Mouse (Mus musculus) embryonic facial prominence, embryonic 13.5 days (tissue): ENCODE results near the gene Ehhadh. TPM values are rescaled to one million over a fixed set of nuclear protein-coding genes. Genes with fewer than 3 reads are reported as not detected.
"Not testable (repeated sequence)": the region's sequence is repeated elsewhere in the genome, so short reads cannot be mapped to it uniquely, and the experiment has no call there.

Source experiments
- ATAC-seq: fragments of 200-750 bp; cut with Nextera tagmentation; 2 replicates; pipeline ENCODE4 v1.8.0; 2017; ENCODE audit warnings: low read depth; ENCODE audit not compliant: insufficient number of reproducible peaks, insufficient read depth, low FRiP score, low TSS enrichment
- H3K27ac ChIP-seq: fragments of 300-500 bp; sonication (generic); 2 replicates; pipeline ENCODE4 v1.5.1; 2015; ENCODE audit warnings: moderate library complexity, mild to moderate bottlenecking, inconsistent platforms
- H3K27me3 ChIP-seq: fragments of 300-500 bp; sonication (generic); 2 replicates; pipeline ENCODE4 v1.6.1; 2015; ENCODE audit warnings: mild to moderate bottlenecking, inconsistent platforms
- H3K36me3 ChIP-seq: fragments of 300-500 bp; sonication (generic); 2 replicates; pipeline ENCODE4 v1.6.1; 2015; ENCODE audit warnings: mild to moderate bottlenecking, inconsistent platforms
- H3K4me1 ChIP-seq: fragments of 300-500 bp; sonication (generic); 2 replicates; pipeline ENCODE4 v1.6.1; 2015; ENCODE audit warnings: inconsistent platforms
- H3K4me2 ChIP-seq: fragments of 300-500 bp; sonication (generic); 2 replicates; pipeline ENCODE4 v1.6.1; 2015; ENCODE audit warnings: moderate library complexity, mild to moderate bottlenecking, inconsistent platforms
- H3K4me3 ChIP-seq: fragments of 300-500 bp; sonication (generic); 2 replicates; pipeline ENCODE4 v1.5.1; 2015; ENCODE audit warnings: mild to moderate bottlenecking, inconsistent platforms
- H3K9ac ChIP-seq: fragments of 300-500 bp; sonication (generic); 2 replicates; pipeline ENCODE4 v1.6.1; 2015; ENCODE audit warnings: mild to moderate bottlenecking, inconsistent platforms
- H3K9me3 ChIP-seq: fragments of 300-500 bp; sonication (generic); 2 replicates; pipeline ENCODE4 v1.6.1; 2016; ENCODE audit warnings: inconsistent platforms
- WGBS: fragments of 180-500 bp; shearing (Covaris S2); methylation state at CpG from one replicate; pipeline ENCODE4 v1.1.7; 2015; ENCODE audit warnings: mixed read lengths; 5-methylcytosine and 5-hydroxymethylcytosine counted together
- polyA plus RNA-seq: library from polyadenylated mRNA; unstranded; fragments of >200 nt; fragmentation: Nextera tagmentation; extraction: Ambion mirVana; gene quantifications from 2 replicates; pipeline ENCODE4 v1.2.1, GENCODE M21; 2015

Gene Ehhadh
- polyA plus RNA-seq, 1 experiment from 2014 or later = 2.3 TPM

DNA sequence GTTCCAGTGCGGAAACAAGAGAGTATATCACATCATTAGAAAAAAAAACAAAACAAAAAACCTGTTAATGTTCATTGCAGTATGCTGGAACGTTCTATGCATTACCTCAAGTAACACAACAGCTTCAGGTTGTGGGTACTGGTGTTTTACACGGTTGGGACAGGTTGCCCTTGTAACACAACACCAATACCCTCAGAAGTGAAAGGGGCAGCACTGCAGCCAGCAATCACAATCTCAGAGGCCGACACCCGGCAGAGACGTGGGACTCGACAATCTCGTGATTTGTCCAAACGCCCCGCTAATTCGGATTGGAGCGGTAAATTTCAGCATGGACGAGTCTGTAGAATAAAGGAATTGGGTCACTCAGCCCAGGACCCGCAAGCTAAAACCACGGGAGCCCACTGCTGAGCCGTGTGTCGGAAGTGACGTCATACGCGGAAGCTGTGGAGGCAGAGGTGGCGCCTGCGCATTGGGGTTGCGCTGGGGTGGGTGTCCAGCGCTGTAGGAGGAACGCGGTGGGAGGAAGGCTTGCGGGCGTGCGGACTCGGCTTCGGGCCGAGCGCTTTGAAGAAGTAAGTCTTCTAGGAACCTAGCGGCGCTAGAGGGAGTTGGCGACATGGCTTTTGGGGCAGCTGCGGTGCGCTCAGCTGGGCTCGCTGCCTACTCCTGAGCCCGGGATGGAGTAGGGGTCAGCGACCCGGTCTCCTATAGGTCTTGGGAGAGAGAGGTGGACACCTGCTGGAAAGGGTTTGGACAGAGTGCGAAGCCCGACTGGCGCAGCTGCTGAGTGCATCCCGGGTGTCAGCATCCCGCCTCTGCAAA is 6.5 kb upstream of the Ehhadh start, which contains the start of gene Map3k13:
Map3k13 (plus strand) TSS at position 472 of the 822 bp plus-strand sequence.
- H3K4me3 ChIP-seq = peak within 1 kb of the TSS; percentile 74
- peak within 1 kb of the TSS; percentile 85 for H3K9ac ChIP-seq
- ATAC-seq = peak; percentile 93
- peak within 1 kb of the TSS; percentile 70 for H3K4me2 ChIP-seq
- peak within 1 kb of the TSS; percentile 75 for H3K27ac ChIP-seq
- H3K9me3 ChIP-seq = no peaks in the 10 kb centered on the region
- WGBS = 2% methylated on average over 47 of the region's 47 CpGs
- 0 out of 2 replicates have a peak, but pooled peaks cover under 1% of the 10 kb centered on the region for H3K36me3 ChIP-seq
- no peaks in the 10 kb centered on the region for H3K27me3 ChIP-seq
- no peaks in the 10 kb centered on the region; the same call in 1 of the 2 replicates for H3K4me1 ChIP-seq

DNA sequence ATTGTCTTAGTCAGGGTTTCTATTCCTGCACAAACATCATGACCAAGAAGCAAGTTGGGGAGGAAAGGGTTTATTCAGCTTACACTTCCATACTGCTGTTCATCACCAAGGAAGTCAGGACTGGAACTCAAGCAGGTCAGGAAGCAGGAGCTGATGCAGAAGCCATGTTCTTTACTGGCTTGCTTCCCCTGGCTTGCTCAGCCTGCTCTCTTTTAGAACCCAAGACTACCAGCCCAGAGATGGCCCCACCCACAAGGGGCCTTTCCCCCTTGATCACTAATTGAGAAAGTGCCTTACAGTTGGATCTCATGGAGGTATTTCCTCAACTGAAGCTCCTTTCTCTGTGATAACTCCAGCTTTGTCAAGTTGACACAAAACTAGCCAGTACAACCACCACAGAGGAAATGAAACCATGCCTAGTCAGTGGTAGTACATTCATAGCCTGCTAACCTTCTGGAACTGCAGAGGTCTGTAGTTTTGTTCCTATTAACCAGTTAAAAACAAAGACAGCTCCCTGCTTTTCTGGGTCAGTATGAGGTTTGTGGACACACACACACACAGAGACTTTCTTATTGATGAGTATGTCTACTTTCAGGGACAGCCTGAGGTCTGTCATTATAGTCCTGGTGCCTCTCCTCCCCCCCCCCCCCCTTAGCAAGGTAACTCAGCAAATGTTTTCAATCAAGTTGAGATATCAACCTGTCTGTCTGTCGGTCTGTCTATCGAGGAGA is 5.6 kb upstream of the Ehhadh start:
- H3K4me2 ChIP-seq = peak overlapping the region; percentile 70
- 37% methylated on average over 2 of the region's 2 CpGs for WGBS
- H3K4me1 ChIP-seq, H3K27me3 ChIP-seq, H3K36me3 ChIP-seq, H3K27ac ChIP-seq, H3K9me3 ChIP-seq, ATAC-seq: not testable (repeated sequence)
- H3K9ac ChIP-seq = peak overlapping the region; percentile 85; the same call in 1 of the 2 replicates
- peak overlapping the region; percentile 74 for H3K4me3 ChIP-seq

DNA sequence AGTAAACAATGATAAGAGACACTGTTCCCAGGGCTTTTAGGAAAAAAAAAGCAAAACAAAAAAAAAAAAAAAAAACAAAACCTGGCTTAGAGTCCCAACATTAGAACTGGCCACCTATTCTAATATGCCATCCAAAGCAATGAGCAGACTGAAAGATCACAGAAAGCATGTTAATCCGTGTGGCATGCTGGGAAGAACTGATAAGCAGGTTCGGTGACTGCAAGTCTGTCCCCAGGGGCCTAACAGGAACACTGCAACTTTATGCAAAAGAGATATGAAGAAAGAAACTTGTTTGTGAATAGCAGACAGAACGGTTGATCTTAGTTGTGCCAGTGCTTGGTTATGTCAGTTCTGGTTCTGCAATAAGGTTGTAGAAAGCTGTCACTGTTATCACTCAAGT is 4.2 kb upstream of the Ehhadh start:
- H3K27me3 ChIP-seq = no peaks in the 10 kb centered on the region
- no peak for ATAC-seq
- WGBS = 56% methylated on average over 3 of the region's 3 CpGs

DNA sequence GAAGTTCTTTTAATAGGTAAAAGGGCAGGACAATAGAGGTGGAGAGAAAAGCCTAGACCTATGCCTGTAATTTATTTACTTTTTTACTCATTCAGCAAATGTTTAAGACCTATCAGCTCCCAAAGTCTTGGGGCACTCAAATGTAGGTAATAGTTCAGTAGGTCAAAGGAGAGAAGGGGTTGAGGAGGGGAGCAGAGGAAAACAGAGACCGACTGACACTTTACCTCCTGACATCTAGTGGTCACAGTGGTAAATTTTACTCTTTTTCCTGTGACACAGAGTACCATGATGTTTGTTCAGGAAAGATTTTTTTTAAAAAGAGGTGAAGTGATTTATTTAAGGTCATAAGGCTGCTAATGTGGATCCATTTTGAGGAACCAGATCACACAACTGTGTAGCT is 2.9 kb upstream of the Ehhadh start:
- no peak for ATAC-seq
- 6% methylated on average over 1 of the region's 1 CpGs for WGBS
- peaks cover 3% of the 10 kb centered on the region for H3K4me1 ChIP-seq

More for the DNA sequence above, 4.2 kb upstream of the Ehhadh start:
- H3K4me1 ChIP-seq = peaks cover 3% of the 10 kb centered on the region
- H3K36me3 ChIP-seq = no peaks in the 10 kb centered on the region
- no peak overlapping the region for H3K4me2 ChIP-seq
- H3K27ac ChIP-seq = no peak overlapping the region
- no peak overlapping the region for H3K9ac ChIP-seq
- H3K4me3 ChIP-seq = no peak overlapping the region
- H3K9me3 ChIP-seq = no peaks in the 10 kb centered on the region

DNA sequence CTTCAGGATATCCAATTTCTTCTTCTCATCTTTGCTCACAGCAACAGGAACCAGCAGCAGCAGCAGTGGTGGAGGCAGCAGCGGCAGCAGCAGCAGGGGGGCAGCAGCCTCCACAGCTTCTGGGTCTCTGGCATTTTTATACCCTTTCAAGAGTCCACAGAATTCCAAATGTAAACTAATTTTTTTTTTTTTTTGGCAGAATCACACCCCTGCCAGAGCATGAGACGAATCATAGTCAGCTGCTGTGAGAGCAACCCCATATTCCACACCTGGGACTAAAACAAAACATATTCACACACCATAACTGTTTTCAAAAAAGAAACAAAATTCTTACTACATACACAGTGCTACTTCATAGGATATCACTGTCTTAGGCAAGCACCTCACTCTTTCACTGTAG is 1.6 kb upstream of the Ehhadh start:
- H3K4me2 ChIP-seq = no peak overlapping the region
- no peak overlapping the region for H3K4me3 ChIP-seq
- H3K36me3 ChIP-seq = no peaks in the 10 kb centered on the region
- peaks cover 3% of the 10 kb centered on the region; the same call in 1 of the 2 replicates for H3K4me1 ChIP-seq
- WGBS = 49% methylated on average over 2 of the region's 2 CpGs
- ATAC-seq = no peak
- no peak overlapping the region for H3K27ac ChIP-seq
- no peak overlapping the region for H3K9ac ChIP-seq
- H3K27me3 ChIP-seq = no peaks in the 10 kb centered on the region
- no peaks in the 10 kb centered on the region for H3K9me3 ChIP-seq

More for the DNA sequence above, 2.9 kb upstream of the Ehhadh start:
- Histone ChIP-seq H3K27me3 (no peaks in the 10 kb centered on the region), H3K4me3 (no peak overlapping the region), H3K9ac (no peak overlapping the region), H3K27ac (no peak overlapping the region), H3K9me3 (no peaks in the 10 kb centered on the region), H3K36me3 (no peaks in the 10 kb centered on the region), H3K4me2 (no peak overlapping the region)

DNA sequence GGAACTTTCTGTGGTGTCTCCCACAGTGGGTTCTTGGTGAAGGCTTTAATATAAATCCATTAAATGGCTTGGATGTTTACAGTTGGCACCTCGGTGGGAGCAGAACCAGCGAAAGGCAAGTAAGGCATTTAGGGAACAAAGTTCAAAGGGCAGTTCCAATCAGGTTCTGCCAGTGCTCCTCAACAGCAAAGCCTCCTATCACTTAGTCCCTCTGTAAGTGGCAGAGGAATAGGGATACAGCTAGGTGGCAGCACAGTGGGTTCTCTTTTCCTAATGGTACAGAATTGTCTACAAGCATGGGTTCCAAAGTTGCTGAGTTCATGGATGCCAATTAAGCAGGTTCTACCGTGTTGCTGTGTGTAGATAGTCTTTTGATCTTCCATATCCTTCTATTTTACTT is 974 bp upstream of the Ehhadh start:
- Histone ChIP-seq H3K4me2 (no peak overlapping the region), H3K27me3 (no peaks in the 10 kb centered on the region), H3K27ac (no peak overlapping the region), H3K9me3 (no peaks in the 10 kb centered on the region), H3K4me1 (peaks cover 3% of the 10 kb centered on the region; the same call in 1 of the 2 replicates), H3K9ac (no peak overlapping the region), H3K36me3 (no peaks in the 10 kb centered on the region), H3K4me3 (no peak overlapping the region)
- 52% methylated on average over 3 of the region's 3 CpGs for WGBS
- no peak for ATAC-seq

DNA sequence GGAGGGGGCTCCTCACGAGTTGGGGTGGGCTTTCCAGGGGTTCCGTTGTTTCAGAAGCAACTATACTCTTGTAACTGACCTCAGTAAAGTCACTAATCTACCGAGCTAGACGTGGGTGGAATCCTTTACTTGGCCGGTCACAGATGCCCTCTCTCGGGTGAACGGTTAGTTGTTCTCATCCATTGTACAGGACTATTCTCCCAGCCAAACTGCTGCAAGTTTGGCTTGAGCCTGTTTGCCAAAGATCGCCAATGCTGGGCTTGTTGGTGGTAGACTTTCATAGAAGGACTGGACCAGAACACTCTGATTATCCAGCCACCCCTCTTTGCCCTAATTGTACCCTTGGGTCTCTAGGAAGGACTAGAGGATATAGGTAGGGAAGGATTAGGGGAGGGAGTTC is 1.3 kb downstream of the Ehhadh start:
- WGBS = 87% methylated on average over 8 of the region's 8 CpGs
- H3K4me1 ChIP-seq = peaks cover 3% of the 10 kb centered on the region; the same call in 1 of the 2 replicates

DNA sequence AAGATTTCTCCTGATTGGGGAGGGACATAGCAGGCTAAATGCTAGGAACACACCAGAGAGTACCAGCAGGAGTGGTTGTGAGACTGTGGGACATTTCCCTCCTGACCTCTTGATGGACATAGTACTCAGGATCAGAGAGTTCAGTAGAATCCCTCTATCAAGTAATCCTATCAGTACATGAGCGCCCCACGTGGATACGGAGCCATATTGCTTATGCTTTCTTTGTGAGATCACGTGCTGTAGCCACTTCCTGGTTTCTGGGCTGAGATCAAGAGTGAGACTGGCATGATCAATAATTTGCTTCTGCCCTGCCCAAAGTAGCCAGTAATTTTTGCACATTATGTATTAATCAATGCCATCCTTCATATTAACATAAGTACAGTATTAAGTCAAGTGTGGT is 2.6 kb downstream of the Ehhadh start:
- Histone ChIP-seq H3K27ac (no peak overlapping the region), H3K36me3 (no peaks in the 10 kb centered on the region), H3K4me1 (peaks cover 3% of the 10 kb centered on the region; the same call in 1 of the 2 replicates), H3K4me2 (no peak overlapping the region), H3K27me3 (no peaks in the 10 kb centered on the region), H3K9ac (no peak overlapping the region), H3K9me3 (no peaks in the 10 kb centered on the region), H3K4me3 (no peak overlapping the region)
- no peak for ATAC-seq
- WGBS = 83% methylated on average over 4 of the region's 4 CpGs

More for the DNA sequence above, 1.3 kb downstream of the Ehhadh start:
- Histone ChIP-seq H3K27ac (no peak overlapping the region), H3K9ac (no peak overlapping the region), H3K27me3 (no peaks in the 10 kb centered on the region), H3K9me3 (no peaks in the 10 kb centered on the region), H3K36me3 (no peaks in the 10 kb centered on the region), H3K4me2 (no peak overlapping the region), H3K4me3 (no peak overlapping the region)
- no peak for ATAC-seq

DNA sequence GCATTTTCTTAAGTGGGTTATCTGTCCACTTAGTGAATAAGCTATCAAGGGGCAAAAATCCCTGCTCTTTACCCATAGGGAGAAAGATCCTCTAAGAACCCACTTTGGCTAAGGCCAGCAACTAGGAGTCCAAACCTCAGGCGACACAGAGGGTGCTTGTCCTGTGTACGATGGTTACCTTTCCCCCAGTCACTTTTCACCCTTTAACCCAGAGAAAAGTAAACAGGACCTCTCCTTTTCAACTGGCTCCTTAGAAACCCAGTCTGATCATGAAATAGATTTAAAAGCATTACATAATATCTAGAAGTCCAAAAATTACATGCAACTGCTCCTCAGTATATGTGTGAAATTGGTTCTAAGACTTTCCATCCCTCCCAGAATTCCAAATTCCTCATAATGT is 4.8 kb downstream of the Ehhadh start:
- no peak for ATAC-seq
- WGBS = 63% methylated on average over 2 of the region's 2 CpGs
- H3K27me3 ChIP-seq = no peaks in the 10 kb centered on the region
- no peaks in the 10 kb centered on the region for H3K4me1 ChIP-seq
- H3K4me2 ChIP-seq = no peak overlapping the region
- no peaks in the 10 kb centered on the region for H3K36me3 ChIP-seq
- H3K27ac ChIP-seq = no peak overlapping the region
- no peak overlapping the region for H3K4me3 ChIP-seq
- no peaks in the 10 kb centered on the region for H3K9me3 ChIP-seq
- H3K9ac ChIP-seq = no peak overlapping the region

DNA sequence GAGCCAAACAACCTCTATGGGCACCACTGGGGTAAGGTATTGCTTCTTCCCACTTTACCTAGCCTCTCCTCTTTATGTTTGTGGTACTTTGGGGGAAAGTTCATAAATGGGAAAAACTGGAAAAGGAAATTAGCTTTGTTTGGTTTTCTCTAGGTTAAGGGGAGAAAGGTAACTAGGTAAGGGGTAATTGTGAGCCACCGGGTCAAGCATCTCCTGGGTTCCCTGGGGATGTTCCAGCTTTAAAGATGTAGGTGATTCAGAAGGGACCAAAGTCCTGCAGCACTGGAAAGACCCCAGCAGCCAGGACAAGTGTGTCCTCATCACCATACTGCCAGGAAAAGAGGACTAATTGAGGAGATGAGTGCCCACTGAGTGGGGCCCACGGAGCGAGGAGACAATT is 5.7 kb downstream of the Ehhadh start:
- WGBS = 73% methylated on average over 3 of the region's 3 CpGs
- H3K9me3 ChIP-seq = no peaks in the 10 kb centered on the region
- no peak for ATAC-seq
- no peak overlapping the region for H3K4me3 ChIP-seq
- H3K27me3 ChIP-seq = no peaks in the 10 kb centered on the region
- no peak overlapping the region for H3K27ac ChIP-seq
- no peaks in the 10 kb centered on the region for H3K4me1 ChIP-seq
- no peak overlapping the region for H3K4me2 ChIP-seq
- H3K36me3 ChIP-seq = no peaks in the 10 kb centered on the region
- no peak overlapping the region for H3K9ac ChIP-seq

DNA sequence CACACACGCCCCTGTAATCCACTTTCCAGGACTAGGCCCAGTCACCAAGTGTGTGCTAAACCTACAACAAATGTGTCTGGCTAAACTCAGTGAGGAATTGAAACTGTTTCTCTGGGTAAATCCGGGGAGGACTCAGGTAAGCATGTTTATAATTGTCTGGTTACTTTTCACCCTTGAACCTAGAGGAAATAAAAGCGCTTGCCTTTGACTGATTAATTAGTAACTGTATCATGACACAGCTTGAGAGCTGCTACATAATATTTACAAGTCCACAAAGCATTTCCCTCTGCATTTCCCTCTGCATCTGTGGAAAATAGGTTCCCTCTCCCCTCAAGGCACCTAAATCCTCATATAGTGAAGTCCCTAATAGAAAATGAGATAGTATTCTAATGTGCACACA is 6.3 kb downstream of the Ehhadh start:
- Histone ChIP-seq H3K9me3 (no peaks in the 10 kb centered on the region), H3K9ac (no peak overlapping the region), H3K4me3 (no peak overlapping the region), H3K27me3 (no peaks in the 10 kb centered on the region), H3K4me2 (no peak overlapping the region), H3K27ac (no peak overlapping the region), H3K36me3 (no peaks in the 10 kb centered on the region), H3K4me1 (no peaks in the 10 kb centered on the region)
- no peak for ATAC-seq
- 74% methylated on average over 3 of the region's 3 CpGs for WGBS

DNA sequence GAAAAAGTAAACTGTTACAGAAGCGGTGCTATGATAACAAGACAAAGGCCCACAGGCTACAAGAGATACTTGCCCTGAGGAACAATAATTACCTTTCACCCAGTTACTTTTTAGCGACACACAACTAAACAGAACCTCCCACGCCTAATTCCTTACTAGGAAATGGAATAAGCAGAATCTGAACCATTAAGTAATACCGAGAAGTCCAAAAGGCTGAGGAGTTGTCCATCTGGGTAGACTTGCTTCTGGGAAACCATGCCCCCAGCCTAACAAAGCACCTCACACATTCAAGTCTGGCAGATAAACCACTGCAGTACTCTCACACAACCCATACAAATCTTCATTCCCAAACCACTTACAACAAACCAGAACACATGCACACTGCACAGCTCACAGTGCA is 8.5 kb downstream of the Ehhadh start:
- no peaks in the 10 kb centered on the region for H3K9me3 ChIP-seq
- no peak for ATAC-seq
- H3K27ac ChIP-seq = no peak overlapping the region

More for the DNA sequence above, 8.5 kb downstream of the Ehhadh start:
- Histone ChIP-seq H3K4me2 (no peak overlapping the region), H3K4me3 (no peak overlapping the region), H3K36me3 (no peaks in the 10 kb centered on the region), H3K27me3 (no peaks in the 10 kb centered on the region), H3K9ac (no peak overlapping the region), H3K4me1 (no peaks in the 10 kb centered on the region)
- 81% methylated on average over 4 of the region's 4 CpGs for WGBS
